Comparison of ENCODE assay signal across 31 mouse cellular contexts in genomic region chr4:150619011-150619410, GRCm38 (mm10). TPM values are rescaled to one million over a fixed set of nuclear protein-coding genes. Genes with fewer than 3 reads are reported as not detected.
"Had no signal": no experiment of that assay in that cellular context is flagged by ENCODE, and none has a peak within 500 bp of the region (broad histone marks: within the 10 kb centered on the region; RNA-seq: fewer than 3 reads in every experiment).

No protein-coding gene starts in this region.

- H3K4me3 ChIP-seq: forebrain, embryonic 15.5 days; heart, embryonic 13.5 days; heart, embryonic 15.5 days; kidney, embryonic 15.5 days; limb, embryonic 13.5 days; limb, embryonic 15.5 days; liver, embryonic 12.5 days had no signal

- ATAC-seq: forebrain, embryonic 15.5 days; forebrain, postnatal 0 days; hindbrain, postnatal 0 days; intestine, embryonic 16.5 days; liver, embryonic 12.5 days had no signal

- H3K4me2 ChIP-seq: forebrain, embryonic 15.5 days; heart, embryonic 11.5 days; heart, embryonic 13.5 days; heart, embryonic 15.5 days; hindbrain, embryonic 14.5 days; kidney, embryonic 15.5 days; limb, embryonic 13.5 days; limb, embryonic 15.5 days; liver, embryonic 12.5 days had no signal

- H3K9me3 ChIP-seq: forebrain, embryonic 15.5 days; heart, embryonic 13.5 days; heart, embryonic 15.5 days; kidney, embryonic 15.5 days; limb, embryonic 13.5 days; limb, embryonic 15.5 days; liver, embryonic 12.5 days had no signal

- H3K27ac ChIP-seq: forebrain, embryonic 15.5 days; heart, embryonic 13.5 days; heart, embryonic 15.5 days; hindbrain, embryonic 14.5 days; hindbrain, postnatal 0 days; kidney, embryonic 15.5 days; kidney, postnatal 0 days; limb, embryonic 13.5 days; limb, embryonic 15.5 days; liver, embryonic 12.5 days had no signal

- H3K9ac ChIP-seq: forebrain, embryonic 15.5 days; forebrain, postnatal 0 days; heart, embryonic 13.5 days; heart, embryonic 15.5 days; hindbrain, embryonic 14.5 days; kidney, embryonic 15.5 days; limb, embryonic 13.5 days; limb, embryonic 15.5 days; liver, embryonic 12.5 days had no signal

- DNase-seq: forebrain, postnatal 0 days; gastrocnemius, postnatal 14 days; gastrocnemius, postnatal 36 days; heart, adult 18-20 months; heart, postnatal 14 days; heart, postnatal 36 days; kidney, adult 11 months; kidney, adult 2 months; kidney, adult 9 months; kidney, postnatal 14 days; kidney, postnatal 36 days; layer of hippocampus, adult 9-11 months; layer of hippocampus, postnatal 36 days; left cerebral cortex, postnatal 4 days had no signal

- H3K4me1 ChIP-seq: forebrain, embryonic 15.5 days; heart, embryonic 13.5 days; kidney, embryonic 15.5 days; limb, embryonic 13.5 days; liver, embryonic 12.5 days had no signal

- H3K27me3 ChIP-seq: forebrain, embryonic 15.5 days; heart, embryonic 13.5 days; heart, embryonic 15.5 days; kidney, embryonic 15.5 days; limb, embryonic 13.5 days; limb, embryonic 15.5 days; liver, embryonic 12.5 days had no signal

RNA-seq across cellular contexts. Expression of gene Slc45a1, which starts 33.0 kb away (rescaled TPM):
- total RNA-seq: gastrocnemius, adult 18-20 months; gastrocnemius, adult 8-10 months; gastrocnemius, postnatal 14 days; gastrocnemius, postnatal 36 days; heart, adult 18-20 months; heart, postnatal 14 days; heart, postnatal 36 days; hematopoietic stem cell, adult 5-6 weeks; liver, adult 2 months had no signal
- polyA plus RNA-seq: heart, embryonic 15.5 days; heart, postnatal 0 days; liver, adult 2 months; liver, embryonic 12.5 days had no signal
